Mouse (Mus musculus): ENCODE results near the gene Nppc.

Nppc gene

DNA sequence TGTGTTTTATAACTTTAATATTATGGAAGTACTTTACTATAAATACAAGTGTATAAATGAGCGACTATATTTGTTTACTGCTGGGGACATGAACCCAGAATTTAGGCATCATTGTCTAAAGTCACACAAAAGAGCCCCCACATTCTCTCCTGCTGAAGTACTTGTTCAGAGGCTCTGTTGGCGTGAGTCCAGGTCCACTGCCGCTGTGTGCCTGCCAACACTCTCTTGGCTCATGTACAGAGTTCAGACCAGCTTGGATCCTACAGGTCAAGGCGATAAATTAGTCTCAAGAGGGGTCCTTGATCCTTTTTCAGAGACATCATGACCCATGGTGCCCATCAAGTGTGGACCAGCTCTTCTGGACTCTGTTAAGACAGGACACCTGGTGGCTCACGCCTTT lies 13.3 kb downstream of the Nppc start:
- no peak for DNase-seq (ENCODE audit: low read depth in 1 of 2, low spot score in 2 of 2)

DNA sequence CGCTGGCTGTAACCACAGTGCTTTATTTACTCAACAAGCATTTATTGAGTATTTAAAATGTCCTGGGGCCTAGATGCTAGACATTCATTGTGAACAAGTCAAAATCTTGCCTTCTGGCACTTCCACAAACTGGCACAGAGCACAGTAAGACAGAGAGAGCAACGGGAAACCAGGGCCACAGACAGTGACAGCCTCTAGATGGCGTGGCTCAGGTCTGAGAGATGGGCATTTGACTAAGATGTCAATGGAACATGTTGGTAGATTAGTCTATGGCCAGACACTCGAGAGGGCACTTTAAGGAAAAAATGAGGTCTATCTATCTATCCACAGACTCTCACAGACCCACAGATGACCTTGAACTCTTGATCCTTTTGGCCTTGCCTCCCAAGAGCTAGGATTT lies 17.7 kb downstream of the Nppc start:
- no peak for DNase-seq (ENCODE audit: low read depth in 1 of 2, low spot score in 2 of 2)

DNA sequence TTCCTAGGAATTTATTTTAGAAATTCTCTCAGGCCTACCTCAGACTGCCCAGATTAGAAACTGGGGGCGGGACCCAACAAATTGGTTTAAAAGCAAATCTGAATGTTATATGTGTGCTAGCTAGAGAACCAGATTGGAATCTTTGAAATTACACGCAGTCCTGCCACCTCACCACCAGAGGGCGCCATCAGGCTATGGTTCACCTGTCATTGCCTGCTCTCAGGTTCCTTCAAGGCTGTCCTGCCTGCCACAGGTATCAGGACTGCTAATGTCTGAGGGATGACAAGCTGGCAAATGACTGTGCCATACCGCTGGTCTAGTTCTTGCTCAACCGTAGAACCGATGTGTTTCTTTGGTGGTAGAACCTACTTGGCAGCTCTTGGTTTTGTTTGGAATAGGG lies 20.1 kb downstream of the Nppc start:
- peak in 1 of 2 experiments; percentile 16 for DNase-seq (ENCODE audit: low read depth in 1 of 2, low spot score in 2 of 2)

DNA sequence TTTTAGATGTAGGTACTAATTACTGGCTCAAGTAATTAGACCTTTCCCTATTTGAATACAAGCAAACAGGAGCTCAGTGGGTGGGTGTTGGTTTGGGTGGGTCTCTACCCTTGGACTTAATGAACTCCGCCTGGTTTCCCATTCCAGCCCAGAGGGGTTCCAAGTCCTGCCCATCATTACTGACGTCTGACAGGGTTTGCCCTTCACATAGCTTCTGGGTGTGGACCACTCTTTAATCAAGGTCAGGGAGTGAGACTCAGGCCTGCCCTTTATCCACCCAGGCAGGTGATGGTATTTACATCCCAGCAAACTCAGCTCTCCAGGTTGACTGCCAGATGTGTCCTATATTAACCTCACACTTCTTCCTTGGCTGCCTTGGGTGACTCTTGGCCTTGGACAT lies 22.9 kb downstream of the Nppc start:
- no peak for DNase-seq (ENCODE audit: low read depth in 1 of 2, low spot score in 2 of 2)

DNA sequence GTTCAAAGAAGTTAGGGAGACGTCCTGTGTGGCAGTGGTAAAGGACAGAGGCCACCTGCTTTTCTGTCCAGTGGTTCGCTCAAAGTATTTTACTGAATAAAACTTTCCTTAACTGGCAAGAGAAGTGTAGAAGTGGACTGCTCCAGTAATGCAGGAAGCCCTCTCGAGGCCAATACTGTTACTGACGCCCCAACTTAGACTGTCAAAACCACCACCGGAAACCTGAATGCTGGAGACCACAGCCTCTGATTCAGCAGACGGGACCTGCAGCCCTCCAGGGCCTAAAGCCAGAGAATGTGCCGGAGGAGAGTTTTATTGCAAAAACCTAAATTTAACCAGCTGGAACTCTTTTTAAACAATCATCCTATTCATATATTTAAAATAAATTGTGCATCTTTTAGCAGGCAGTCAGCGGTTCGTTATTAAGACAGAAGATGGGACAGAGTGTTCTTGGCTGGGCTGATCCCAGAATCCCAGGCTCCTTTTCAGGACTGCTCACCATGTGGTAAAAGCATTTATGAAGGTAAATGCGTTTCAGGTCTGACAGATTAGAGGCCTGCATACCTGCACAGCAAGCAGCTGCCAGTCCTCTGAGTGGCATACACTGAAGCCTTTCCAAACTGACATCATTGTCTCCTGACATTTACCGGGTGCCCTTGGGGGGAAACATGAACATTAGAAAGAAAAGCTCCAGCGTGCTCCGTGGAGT lies 27.1 kb downstream of the Nppc start:
- no peak for DNase-seq (ENCODE audit: low read depth in 1 of 2, low spot score in 2 of 2)

DNA sequence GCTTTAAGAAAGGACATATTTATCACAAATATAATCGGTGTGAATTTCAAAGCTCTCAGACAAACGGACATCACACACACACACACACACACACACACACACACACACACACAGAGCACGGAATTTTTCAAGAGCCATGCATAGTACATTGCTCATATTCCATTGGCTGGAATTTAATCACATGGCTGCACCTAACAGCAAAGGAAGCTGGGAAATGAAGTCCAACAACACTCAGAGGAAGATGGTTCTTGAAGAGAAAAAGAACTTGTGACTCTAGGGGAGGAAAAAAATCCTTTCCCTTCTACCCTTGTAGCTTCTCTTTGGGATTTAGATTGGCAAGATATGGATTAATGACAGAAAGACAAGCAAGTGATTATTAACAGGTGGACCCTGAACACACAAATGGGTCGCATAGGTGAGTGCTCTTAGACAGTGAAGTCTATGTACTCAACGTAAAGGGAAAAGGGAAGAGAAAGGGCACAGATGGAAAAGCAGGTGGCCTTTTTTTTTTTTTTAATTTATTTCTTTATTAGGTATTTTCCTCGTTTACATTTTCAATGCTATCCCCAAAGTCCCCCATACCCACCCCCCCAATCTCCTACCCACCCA lies 35.5 kb downstream of the Nppc start:
- DNase-seq (ENCODE audit: low read depth in 1 of 2, low spot score in 2 of 2), result no peak

DNA sequence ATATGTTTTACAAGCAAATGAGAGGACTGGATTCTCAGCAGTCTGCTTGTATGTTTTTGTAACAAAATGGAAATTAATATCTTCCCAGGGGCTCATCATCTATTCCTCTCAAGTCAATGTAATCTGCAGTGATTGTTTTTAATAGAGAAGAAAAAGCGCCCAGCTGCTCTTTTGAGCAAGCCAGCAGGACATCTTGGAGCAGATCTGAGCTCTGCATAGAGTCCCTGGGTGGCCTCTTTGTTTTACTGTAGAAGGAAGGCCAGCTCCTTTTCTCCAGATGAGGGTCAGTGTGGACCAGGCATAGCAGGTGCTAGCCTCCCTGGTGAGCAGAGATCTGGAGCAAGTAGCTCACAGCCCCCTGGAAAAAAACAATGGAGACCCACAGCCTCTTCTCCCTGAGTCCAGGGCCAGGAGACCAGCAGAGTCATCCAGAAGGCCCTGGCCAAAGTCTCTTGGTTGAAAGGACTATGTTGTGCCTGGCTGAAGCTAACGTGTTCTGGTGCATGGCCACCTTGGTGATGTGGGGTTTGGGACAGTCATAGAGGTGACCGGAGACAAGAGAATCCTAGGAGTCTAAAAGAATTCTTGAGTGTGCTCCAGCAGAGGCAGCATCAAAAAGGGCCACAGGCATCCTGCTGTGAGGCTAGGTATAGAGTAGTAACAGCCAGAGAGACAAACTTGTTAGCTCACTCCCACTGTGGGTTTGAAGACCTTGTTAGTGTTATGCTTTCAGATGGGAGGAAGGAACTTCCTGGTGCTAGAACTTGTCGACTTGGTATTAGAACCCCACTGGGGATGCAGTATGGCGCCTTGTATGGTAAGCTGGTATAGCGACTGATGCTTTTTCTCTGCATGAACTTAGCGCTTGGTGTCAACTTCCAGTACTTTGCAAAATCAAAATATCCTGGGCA lies 36.3 kb downstream of the Nppc start:
- no peak for DNase-seq (ENCODE audit: low read depth in 1 of 2, low spot score in 2 of 2)

DNA sequence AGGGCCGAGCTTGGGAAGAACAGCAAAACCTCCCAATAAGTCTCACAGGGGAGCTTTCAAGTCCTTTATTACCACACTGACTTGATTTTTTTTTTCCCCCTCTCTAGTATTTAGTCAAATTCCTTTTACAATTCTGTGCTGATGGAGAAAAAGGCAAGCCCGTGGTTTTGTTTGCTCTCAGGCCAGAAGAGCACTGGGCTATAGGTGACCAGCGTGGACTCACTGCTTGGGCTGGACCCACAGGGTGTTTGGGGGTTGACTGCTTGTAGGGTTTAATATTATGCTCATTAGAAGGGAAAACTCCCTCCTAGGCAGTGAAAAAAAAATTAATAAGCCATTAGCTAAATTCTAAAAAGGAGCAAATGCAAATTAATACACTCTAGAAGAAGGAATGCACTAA lies 36.9 kb downstream of the Nppc start:
- DNase-seq (ENCODE audit: low read depth in 1 of 2, low spot score in 2 of 2), result no peak

DNA sequence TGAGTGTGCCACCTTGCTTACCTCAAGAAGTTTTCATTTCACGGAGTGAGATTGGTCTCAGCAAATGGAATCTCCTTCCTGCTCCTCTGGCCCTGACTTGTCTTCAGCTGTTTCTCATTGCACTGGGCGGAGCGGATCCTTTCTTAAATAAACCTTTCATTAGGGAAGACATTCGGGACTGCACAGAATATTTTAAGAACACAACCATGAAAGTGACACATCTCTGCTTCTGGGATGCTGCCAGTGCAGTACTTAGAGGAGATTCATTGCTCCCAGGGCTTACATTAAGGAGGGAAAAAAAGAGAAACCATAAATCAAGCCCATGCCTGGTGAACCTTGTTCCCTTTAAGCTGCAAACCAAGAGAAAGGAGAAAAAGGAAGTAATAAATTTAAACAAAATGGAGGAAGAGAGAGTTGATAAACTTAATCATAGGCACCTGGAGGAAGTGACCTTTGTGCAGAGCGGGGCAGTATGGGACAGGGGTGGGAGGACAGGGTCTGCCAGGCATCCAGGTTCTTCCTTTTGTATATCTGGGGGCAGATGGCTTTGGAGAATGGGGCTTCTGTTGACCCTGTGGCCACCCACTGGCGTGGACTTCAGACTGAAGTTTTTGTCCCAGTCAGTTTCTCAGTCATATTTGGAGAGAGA lies 37.5 kb downstream of the Nppc start:
- DNase-seq (ENCODE audit: low read depth in 1 of 2, low spot score in 2 of 2), result no peak

DNA sequence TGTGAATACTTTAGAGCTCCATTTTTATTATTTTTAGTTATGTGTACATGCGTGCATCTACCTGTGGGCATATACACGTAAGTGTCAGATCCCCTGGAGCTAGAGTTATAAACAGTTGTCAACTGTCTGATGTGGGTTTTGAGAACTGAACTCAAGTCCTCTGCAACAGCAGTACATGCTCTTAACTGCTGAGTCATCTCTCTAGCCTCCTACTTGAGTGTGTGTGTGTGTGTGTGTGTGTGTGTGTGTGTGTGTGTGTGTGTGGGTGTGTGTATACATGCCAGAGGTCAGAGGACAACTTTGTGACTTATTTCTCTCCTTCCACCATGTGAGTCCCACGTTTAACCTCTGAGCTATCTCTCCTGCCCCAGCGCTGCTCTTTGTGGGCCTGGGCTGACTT lies 39.8 kb downstream of the Nppc start:
- no peak for DNase-seq (ENCODE audit: low read depth in 1 of 2, low spot score in 2 of 2)

DNA sequence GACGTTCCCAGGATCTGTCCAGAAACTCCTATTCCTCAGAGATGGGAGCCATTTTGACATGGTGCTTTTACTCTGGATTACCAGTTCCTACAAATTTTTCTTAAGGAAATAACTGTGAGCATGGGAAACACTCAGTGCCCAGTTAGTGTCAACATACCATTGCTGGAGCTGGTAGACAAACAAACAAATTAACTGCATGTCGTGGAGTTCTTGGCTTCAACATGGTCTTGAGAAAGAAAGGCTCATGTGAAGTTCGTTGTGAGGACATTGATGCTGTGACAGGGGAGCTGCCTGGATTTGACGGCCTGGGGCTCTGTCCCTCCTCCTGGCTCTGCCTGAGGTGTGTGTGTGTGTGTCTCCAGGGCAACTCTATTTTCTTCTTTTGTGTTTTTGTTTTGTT lies 40.4 kb downstream of the Nppc start:
- no peak for DNase-seq (ENCODE audit: low read depth in 1 of 2, low spot score in 2 of 2)

DNA sequence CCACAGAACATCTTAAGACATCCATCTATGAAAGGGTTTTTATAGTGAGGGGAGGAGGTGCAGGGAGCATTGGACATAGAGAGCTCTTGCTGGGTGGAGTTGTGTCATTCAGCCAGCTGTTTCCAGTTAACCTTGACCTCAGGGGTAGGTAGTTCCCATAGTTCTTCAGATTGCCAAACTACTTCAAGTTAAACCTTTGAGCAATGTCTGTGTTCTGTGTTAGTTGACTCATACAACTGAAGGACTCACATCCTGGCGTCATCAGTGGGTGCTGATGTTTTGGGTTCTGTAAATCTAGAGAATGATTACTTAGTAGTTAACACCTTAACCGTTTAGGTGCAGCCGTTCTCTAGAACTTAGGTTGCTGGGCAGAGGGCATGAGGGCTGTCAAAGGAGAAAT lies 42.1 kb downstream of the Nppc start:
- DNase-seq (ENCODE audit: low read depth in 1 of 2, low spot score in 2 of 2), result no peak

DNA sequence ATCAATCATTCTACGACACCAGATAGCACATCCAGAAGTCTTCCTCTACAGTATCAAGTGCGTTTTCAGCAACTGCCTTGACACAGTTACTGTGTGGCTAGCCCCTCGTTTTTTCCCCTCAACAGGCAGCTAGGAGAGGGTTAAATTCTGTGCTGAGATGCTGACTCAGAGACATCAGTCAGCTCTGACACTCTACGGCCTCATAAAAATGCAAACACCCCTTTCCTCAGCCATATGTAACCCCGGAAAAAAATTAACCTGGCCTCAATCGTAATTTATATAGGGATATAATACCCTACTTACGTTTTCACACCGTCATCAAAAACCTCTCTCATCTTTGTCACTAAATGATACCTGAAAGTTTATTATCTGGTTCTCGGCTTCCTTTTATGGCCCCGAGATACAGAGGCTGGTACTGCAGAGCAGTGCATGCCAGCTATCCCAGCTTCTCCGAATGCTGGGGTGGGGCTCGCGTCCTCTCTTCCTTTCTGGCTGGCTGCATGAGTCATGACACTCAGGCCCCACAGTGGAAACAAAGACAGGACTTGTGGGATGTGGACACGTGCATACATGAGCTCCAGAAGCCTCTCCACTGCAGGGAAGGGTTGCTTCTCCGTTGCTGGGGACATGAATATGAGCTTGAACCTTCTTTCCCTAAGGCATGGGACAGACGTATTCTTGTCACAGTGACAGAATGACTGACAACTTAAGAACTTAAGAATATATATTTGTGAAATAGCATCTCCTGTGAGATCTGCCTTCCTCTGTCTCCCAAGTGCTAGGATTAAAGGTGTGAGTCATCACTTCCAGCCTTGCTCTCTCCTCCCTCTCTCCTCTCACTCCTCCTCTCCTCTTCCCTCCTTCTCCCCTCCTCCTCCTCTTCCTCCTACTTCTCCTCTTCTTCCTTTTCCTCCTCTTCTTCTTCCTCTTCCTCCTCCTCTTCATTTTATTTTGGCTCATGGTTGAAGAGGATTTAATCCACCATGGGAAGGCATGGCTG lies 47.1 kb downstream of the Nppc start:
- DNase-seq (ENCODE audit: low read depth in 1 of 2, low spot score in 2 of 2), result no peak

DNA sequence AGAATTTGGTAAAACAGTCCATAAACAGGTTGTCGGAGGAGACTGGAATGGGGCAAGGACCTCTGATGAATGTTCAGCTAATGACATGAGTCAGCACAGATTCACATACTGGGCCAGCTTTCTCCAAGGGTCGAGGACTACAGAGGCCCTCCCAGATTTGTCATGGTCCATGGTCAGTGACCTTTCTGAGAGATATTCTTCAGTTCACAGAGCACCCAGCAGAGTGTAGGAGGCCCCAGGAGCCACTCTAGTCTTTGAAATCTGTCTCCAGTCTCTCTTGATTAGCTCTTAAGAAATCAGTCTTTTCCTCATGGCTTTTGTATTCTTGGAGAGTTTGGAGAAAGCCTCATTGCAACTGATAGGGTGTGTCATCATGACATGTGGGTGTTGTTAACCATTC lies 48.1 kb downstream of the Nppc start:
- DNase-seq (ENCODE audit: low read depth in 1 of 2, low spot score in 2 of 2), result no peak

DNA sequence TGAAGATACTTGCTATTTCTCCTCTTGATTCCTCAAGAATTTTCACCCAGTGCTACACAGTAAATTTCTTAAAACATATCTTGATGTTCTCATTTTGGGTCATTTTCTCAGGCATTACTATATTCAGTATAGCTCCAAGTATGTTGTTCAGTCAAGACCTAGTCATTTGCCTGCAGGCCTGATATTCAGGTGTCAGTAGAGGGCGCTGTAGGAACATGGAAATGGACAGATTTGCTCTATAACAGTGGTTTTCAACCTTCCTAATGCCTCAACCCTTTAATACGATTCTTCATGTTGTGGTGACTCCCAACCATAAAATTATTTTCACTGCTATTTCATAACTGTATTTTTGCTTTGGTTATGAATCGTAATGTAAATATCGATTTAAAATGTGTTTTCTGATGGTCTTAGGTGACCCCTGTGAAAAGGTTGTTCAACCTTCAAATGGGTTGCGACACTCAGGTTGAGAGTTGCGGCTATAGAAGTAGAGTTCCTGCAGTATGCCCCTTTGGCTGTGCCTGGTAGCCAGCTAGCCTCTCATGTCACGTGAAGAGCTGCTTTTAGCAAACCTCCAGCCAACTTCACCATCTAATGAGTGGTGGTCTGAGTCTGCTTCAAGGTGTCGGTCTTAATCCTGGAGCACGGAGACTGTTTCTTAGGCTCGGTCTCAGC lies 51.8 kb downstream of the Nppc start:
- DNase-seq (ENCODE audit: low read depth in 1 of 2, low spot score in 2 of 2), result peak in 1 of 2 experiments; percentile 5
